Mouse (Mus musculus): ENCODE data around the gene Szt2. TPM values are rescaled to one million over a fixed set of nuclear protein-coding genes. Genes with fewer than 3 reads are reported as not detected.
A peak's percentile ranks its signal among the peaks of the same experiment; 100 is the strongest.

Szt2 gene
- total and polyA plus RNA-seq, 3 experiments: 3.2 to 18.9 (median 7.4) TPM

- peak overlapping the region; percentile 76 for H3K9ac ChIP-seq (ENCODE audit: insufficient read depth, low read depth)
- H3K79me2 ChIP-seq (replicated peaks; ENCODE audit: control insufficient read depth, extremely low read depth, insufficient read depth, poor library complexity, severe bottlenecking): peaks cover 25% of the 10 kb centered on the region
- TF ChIP-seq CTCF (conservative IDR thresholded peaks at IDR 0.05 in 1 of 2, IDR thresholded peaks at IDR 0.05 in 1 of 2; ENCODE audit: low read depth in 2 of 2, low read length in 2 of 2) (no peak), KAT2A (IDR thresholded peaks at IDR 0.05; ENCODE audit: insufficient replicate concordance, low read length) (no peak), MAZ (IDR thresholded peaks at IDR 0.05; ENCODE audit: low read depth, low read length) (0 out of 2 replicates have a peak, but pooled peaks have one; percentile 10), JUN (IDR thresholded peaks at IDR 0.05; ENCODE audit: insufficient read depth, low read depth, low read length) (no peak)
- peak overlapping the region; percentile 51; the same call in 1 of the 2 replicates for H3K4me2 ChIP-seq (ENCODE audit: insufficient read depth, low read depth, poor library complexity, severe bottlenecking)
- H3K4me1 ChIP-seq (ENCODE audit: control insufficient read depth in 1 of 2, insufficient read depth in 2 of 2): peaks cover 8 to 37% of the 10 kb centered on the region in 2 experiments
- peaks cover 31 to 35% of the 10 kb centered on the region in 2 experiments for H3K36me3 ChIP-seq (replicated peaks in 1 of 2; ENCODE audit: control insufficient read depth in 1 of 2, insufficient read depth in 1 of 2, low read length in 1 of 2)
- H3K4me3 ChIP-seq (replicated peaks in 1 of 3; ENCODE audit: low read depth in 2 of 3, low read length in 2 of 3, poor library complexity in 1 of 3): peak overlapping the region; percentile 42 to 91 (median 61)
- peaks cover 19% of the 10 kb centered on the region for H3K27me3 ChIP-seq (replicated peaks)
- dilution Hi-C loops (cut with MboI; ENCODE audit: extremely low pct_ligation_motif_present, extremely low pct_unique_long_range_greater_than_20kb, low sequenced_read_pairs): no loop called here
- H3K9me3 ChIP-seq (replicated peaks; ENCODE audit: low read length): no peaks in the 10 kb centered on the region
- H3K27ac ChIP-seq (ENCODE audit: insufficient read depth, low read depth): no peak overlapping the region
- in situ Hi-C loops (cut with MboI; ENCODE audit: low pct_ligation_motif_present, low pct_unique_long_range_greater_than_20kb, low sequenced_read_pairs): no loop called here
- DNase-seq (ENCODE audit: extremely low read depth): no peak
Observed at GRCm38 (mm10) chr4:118437829-118438253, 28.8 kb upstream of the Szt2 start.

- Histone ChIP-seq H3K27me3 (replicated peaks) (peaks cover 11% of the 10 kb centered on the region), H3K27ac (ENCODE audit: insufficient read depth, low read depth) (peak within 1 kb of the TSS; percentile 45; the same call in 1 of the 2 replicates), H3K9ac (ENCODE audit: insufficient read depth, low read depth) (peak within 1 kb of the TSS; percentile 76), H3K4me2 (ENCODE audit: insufficient read depth, low read depth, poor library complexity, severe bottlenecking) (peak within 1 kb of the TSS; percentile 65), H3K79me2 (replicated peaks; ENCODE audit: control insufficient read depth, extremely low read depth, insufficient read depth, poor library complexity, severe bottlenecking) (peaks cover 25% of the 10 kb centered on the region), H3K9me3 (replicated peaks; ENCODE audit: low read length) (no peaks in the 10 kb centered on the region), H3K4me1 (ENCODE audit: control insufficient read depth in 1 of 2, insufficient read depth in 2 of 2) (peaks cover 8 to 38% of the 10 kb centered on the region in 2 experiments), H3K36me3 (replicated peaks in 1 of 2; ENCODE audit: control insufficient read depth in 1 of 2, insufficient read depth in 1 of 2, low read length in 1 of 2) (peaks cover 38 to 43% of the 10 kb centered on the region in 2 experiments), H3K4me3 (replicated peaks in 1 of 3; ENCODE audit: low read depth in 2 of 3, low read length in 2 of 3, poor library complexity in 1 of 3) (peak within 1 kb of the TSS; percentile 69 to 91 (median 77))
- in situ Hi-C loops (cut with MboI; ENCODE audit: low pct_ligation_motif_present, low pct_unique_long_range_greater_than_20kb, low sequenced_read_pairs) (no loop called here), dilution Hi-C loops (cut with MboI; ENCODE audit: extremely low pct_ligation_motif_present, extremely low pct_unique_long_range_greater_than_20kb, low sequenced_read_pairs) (no loop called here)
- peak; percentile 79 for TF ChIP-seq HCFC1 (IDR thresholded peaks at IDR 0.05; ENCODE audit: low read depth, low read length)
- TF ChIP-seq ZMIZ1 (IDR thresholded peaks at IDR 0.05; ENCODE audit: low read depth, low read length): peak; percentile 93
- TF ChIP-seq POLR2A (IDR thresholded peaks at IDR 0.05; ENCODE audit: low read depth, low read length): peak; percentile 93
- TF ChIP-seq NELFE (IDR thresholded peaks at IDR 0.05; ENCODE audit: low read depth, low read length): peak; percentile 78
- TF ChIP-seq E2F4 (IDR thresholded peaks at IDR 0.05; ENCODE audit: insufficient replicate concordance, low read depth, low read length): 0 out of 2 replicates have a peak, but pooled peaks have one; percentile 79
- peak; percentile 98 for TF ChIP-seq SIN3A (IDR thresholded peaks at IDR 0.05; ENCODE audit: low read length)
- no peak for TF ChIP-seq MAFK (IDR thresholded peaks at IDR 0.05; ENCODE audit: insufficient replicate concordance, low read length)
- TF ChIP-seq MYC (IDR thresholded peaks at IDR 0.05; ENCODE audit: low read depth, low read length): peak; percentile 51
- no peak for TF ChIP-seq CHD1 (IDR thresholded peaks at IDR 0.05; ENCODE audit: low read depth, low read length)
- 0 out of 2 replicates have a peak, but pooled peaks have one; percentile 23 for TF ChIP-seq NRF1 (IDR thresholded peaks at IDR 0.05; ENCODE audit: low read depth, low read length)
- TF ChIP-seq TBP (conservative IDR thresholded peaks at IDR 0.05; ENCODE audit: low read depth, low read length): peak; percentile 93
- peak; percentile 93 for TF ChIP-seq MAX (IDR thresholded peaks at IDR 0.05; ENCODE audit: low read length)
- TF ChIP-seq ELF1 (IDR thresholded peaks at IDR 0.05; ENCODE audit: low read depth, low read length): peak; percentile 92
- TF ChIP-seq ZC3H11A (IDR thresholded peaks at IDR 0.05; ENCODE audit: low read depth, low read length): no peak
- no peak for TF ChIP-seq IRF4 (IDR thresholded peaks at IDR 0.05; ENCODE audit: low read depth, low read length)
- peak; percentile 97 for TF ChIP-seq MXI1 (IDR thresholded peaks at IDR 0.05; ENCODE audit: low read depth, low read length)
- TF ChIP-seq BHLHE40 (IDR thresholded peaks at IDR 0.05; ENCODE audit: low read depth, low read length): no peak
- peak; percentile 87 for TF ChIP-seq TCF12 (IDR thresholded peaks at IDR 0.05; ENCODE audit: low read depth, low read length)
- TF ChIP-seq UBTF (IDR thresholded peaks at IDR 0.05; ENCODE audit: low read depth, low read length): 0 out of 2 replicates have a peak, but pooled peaks have one; percentile 46
- 0 out of 2 replicates have a peak, but pooled peaks have one; percentile 27 for TF ChIP-seq MAZ (IDR thresholded peaks at IDR 0.05; ENCODE audit: low read depth, low read length)
- TF ChIP-seq CHD2 (IDR thresholded peaks at IDR 0.05; ENCODE audit: low read length): peak; percentile 99
- peak; percentile 59; the same call in 1 of the 2 replicates for TF ChIP-seq KAT2A (IDR thresholded peaks at IDR 0.05; ENCODE audit: insufficient replicate concordance, low read length)
- peak; percentile 76; the same call in 1 of the 2 replicates for TF ChIP-seq POLR2AphosphoS2 (IDR thresholded peaks at IDR 0.05; ENCODE audit: low read depth, low read length)
- TF ChIP-seq PAX5 (IDR thresholded peaks at IDR 0.05; ENCODE audit: low read length): no peak
- TF ChIP-seq MEF2A (IDR thresholded peaks at IDR 0.05; ENCODE audit: borderline replicate concordance, low read depth, low read length): peak; percentile 46; the same call in 1 of the 2 replicates
- peak; percentile 97 for DNase-seq (ENCODE audit: extremely low read depth)
Observed at GRCm38 (mm10) chr4:118436820-118437603, 27.9 kb upstream of the Szt2 start, which contains the start of gene Cdc20. Cdc20 (minus strand) TSS chr4:118437352.
